Mouse (Mus musculus) neutrophil, adult 5-6 weeks (primary cell): ENCODE results near the gene Epdr1. TPM values are rescaled to one million over a fixed set of nuclear protein-coding genes. Genes with fewer than 3 reads are reported as not detected.

Experiments used
- ATAC-seq: fragments of 151-379, 151-347 bp; 2 replicates; pipeline ENCODE4 v1.8.0; 2017; ENCODE audit warnings: mild to moderate bottlenecking, moderate TSS enrichment; ENCODE audit not compliant: insufficient number of reproducible peaks, poor library complexity, low FRiP score, severe bottlenecking; ENCODE audit errors: extremely low read depth
- total RNA-seq: library from RNA; stranded (forward); fragments of 200-1000 nt; gene quantifications from 2 replicates; pipeline ENCODE4 v1.2.3, GENCODE M21; 2017

Gene Epdr1
- total RNA-seq: not detected in 2 replicates

GRCm38 (mm10) chr13:19619216-19619927 is at the start of gene Epdr1:
TSS of gene Epdr1 (minus strand) at chr13:19619927.
- no peak for ATAC-seq

- ATAC-seq: no peak
Measured at GRCm38 (mm10) chr13:19668355-19669140, 48.8 kb upstream of the Epdr1 start.

DNA sequence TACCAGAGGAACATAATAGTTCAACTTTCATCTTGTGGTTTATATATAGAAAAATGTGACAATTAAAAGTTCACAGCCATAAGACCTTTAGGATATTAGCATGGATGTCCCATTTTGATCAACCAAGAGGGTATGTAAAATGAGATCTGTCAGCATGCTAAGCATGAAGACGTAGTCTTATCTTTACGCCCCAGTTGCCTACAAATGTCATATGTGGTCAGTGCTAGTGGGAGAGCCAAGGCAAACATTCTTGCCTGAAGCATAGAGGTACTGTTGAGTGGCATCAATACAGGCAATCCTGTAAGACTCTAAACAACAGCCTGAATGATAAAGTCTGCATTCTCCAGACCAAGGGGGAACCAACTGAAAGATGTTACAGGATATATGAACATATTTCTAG is 32.7 kb upstream of the Epdr1 start:
- no peak for ATAC-seq

GRCm38 (mm10) chr13:19649824-19650223 is 30.1 kb upstream of the Epdr1 start:
- ATAC-seq: no peak

GRCm38 (mm10) chr13:19644225-19644624 is 24.5 kb upstream of the Epdr1 start:
- no peak for ATAC-seq

DNA sequence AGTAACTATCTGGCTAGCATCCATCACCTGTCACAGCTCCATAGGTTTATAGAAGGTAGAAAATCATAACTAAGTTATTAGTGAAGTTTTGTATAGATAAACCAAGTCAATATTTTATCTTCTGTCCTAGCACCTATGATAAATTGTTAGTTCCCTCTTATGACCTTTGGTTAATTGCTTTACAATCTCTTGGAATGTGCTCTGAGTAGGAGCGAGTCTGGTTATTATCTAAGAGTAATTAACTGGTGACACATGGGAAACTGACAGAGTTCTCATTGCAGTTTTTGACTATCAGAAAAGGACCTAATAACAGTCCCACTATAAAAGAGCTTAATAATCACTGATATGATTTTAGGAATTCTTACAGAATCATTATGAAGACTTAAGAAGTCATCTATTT is 23.8 kb upstream of the Epdr1 start:
- no peak for ATAC-seq

GRCm38 (mm10) chr13:19640203-19640851 is 20.6 kb upstream of the Epdr1 start:
- ATAC-seq: no peak

DNA sequence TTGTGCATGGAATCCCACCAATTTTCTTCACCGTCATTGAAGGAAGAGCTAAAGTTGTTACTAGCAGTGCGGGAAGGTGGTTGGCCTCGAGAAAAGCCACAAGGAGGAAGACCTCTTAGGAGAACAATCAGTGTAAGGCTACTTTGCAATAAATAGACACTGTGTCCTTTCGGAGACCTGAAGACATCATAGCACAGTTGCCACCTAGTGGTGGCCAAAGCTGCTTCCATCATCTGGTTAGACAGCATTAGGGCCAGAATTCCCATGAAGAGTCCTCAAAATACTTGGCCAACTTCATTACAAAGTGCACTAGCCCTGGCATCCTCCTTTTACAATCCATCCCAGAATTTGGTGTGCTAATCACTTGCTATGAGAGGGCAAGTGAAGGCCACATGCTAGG is 16.4 kb upstream of the Epdr1 start:
- ATAC-seq: no peak

DNA sequence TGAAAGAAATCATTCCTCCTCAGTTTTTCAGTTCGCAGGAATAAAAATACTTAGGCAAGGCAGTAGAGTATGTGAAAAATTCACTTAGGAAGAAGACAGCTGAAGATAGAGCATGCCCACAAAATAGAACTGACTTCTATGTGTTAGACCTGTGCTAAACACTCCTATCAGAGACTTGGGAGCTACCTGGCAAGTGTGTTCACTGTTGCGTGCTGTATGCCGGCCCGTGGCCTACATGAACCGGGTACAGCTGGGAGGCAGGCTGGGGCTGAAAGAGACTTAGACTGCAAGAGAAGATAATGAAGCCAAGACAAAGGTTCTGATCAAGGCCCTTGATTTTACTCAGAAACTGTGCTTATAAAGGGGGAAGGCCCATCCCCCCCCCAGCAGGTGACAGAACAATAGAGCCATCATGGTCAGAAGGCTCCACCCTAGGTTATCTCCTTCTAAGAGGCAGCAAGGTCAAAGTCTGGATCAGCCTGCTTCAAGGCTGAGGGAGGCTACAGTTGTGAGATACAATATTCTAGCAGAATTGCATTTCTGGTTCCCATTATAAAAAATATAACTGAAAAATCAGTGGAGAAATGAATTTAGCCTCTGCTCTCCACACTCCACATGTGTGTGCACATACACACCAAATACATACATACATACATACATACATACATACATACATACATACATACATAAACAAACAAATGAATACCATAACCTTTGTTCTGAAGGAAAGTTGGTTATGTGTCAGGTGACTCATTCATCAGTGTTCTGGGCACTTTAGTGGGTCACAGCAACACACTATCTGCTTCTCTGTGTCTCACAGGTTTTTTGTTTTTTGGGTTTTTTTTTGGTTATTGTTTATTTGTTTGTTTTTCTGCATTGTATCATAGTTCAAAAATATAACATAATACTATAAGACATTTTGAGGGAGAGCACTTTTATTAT is 11.3 kb upstream of the Epdr1 start:
- no peak for ATAC-seq

GRCm38 (mm10) chr13:19626473-19626872 is 6.7 kb upstream of the Epdr1 start:
- no peak for ATAC-seq

- no peak for ATAC-seq
Measured at GRCm38 (mm10) chr13:19624632-19625320, 5.0 kb upstream of the Epdr1 start.

- no peak for ATAC-seq
Measured at GRCm38 (mm10) chr13:19623228-19623905, 3.6 kb upstream of the Epdr1 start.

GRCm38 (mm10) chr13:19622573-19623227 is 3.0 kb upstream of the Epdr1 start, which contains the start of gene Sfrp4:
TSS of gene Sfrp4 (plus strand) at chr13:19623104.
- no peak for ATAC-seq

DNA sequence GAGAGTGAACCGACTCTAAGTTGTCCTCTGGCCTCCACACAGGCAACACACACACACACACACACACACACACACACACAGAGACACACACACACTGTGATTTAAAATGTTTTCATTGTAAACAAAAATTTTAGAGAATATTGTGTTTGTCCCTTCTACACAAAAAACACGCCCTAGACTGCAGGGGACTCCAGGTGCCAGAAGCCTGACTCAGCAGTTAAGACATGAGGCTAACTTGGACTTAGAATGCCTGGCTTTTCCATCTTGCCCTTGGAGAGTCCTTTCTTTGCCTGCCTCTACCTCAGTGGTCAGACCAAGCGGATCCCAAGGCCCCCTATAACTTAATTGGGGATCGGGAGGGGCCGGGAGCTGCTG is 899 bp downstream of the Epdr1 start:
- ATAC-seq: no peak

- ATAC-seq: no peak
Measured at GRCm38 (mm10) chr13:19618081-19618480, 1.6 kb downstream of the Epdr1 start.

GRCm38 (mm10) chr13:19614311-19614710 is 5.4 kb downstream of the Epdr1 start:
- no peak for ATAC-seq

DNA sequence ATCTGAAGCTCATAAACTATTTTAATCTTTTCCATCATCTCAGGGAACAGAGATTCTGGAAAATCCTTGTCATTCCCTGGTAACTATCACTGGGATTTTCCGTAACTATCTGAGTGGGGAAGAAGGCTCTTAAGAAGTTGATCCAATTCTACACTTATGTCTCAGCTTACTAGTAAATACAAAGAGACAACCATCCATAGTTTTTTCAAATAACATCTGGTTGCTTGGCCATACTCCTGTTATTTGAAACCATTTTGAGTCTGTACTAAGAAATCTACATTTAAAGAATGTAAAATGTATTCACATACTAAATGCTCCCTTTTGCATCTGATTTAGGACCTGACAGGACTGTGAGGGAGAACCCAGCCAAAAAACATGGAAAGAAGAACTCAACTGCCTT is 6.3 kb downstream of the Epdr1 start:
- ATAC-seq: no peak
